Mouse (Mus musculus) stomach, postnatal 0 days (tissue): Measurements from ENCODE around the gene St8sia6. TPM values are rescaled to one million over a fixed set of nuclear protein-coding genes. Genes with fewer than 3 reads are reported as not detected.

Experiments
- ATAC-seq: fragments of 200-750 bp; cut with Nextera tagmentation; 2 replicates; pipeline ENCODE4 v1.8.0; 2017; ENCODE audit not compliant: low FRiP score, low TSS enrichment
- DNase-seq: peaks from one replicate; pipeline ENCODE4 v3.0.0-alpha.2; 2016; ENCODE audit warnings: low spot score
- H3K27ac ChIP-seq: fragments of 300-500 bp; sonication (generic); replicated peaks from 2 replicates; pipeline ENCODE4 v1.5.1; 2014; ENCODE audit warnings: mild to moderate bottlenecking, control low read depth
- H3K27me3 ChIP-seq: fragments of 300-500 bp; sonication (generic); 2 replicates; pipeline ENCODE4 v1.6.1; 2014; ENCODE audit warnings: low read length; ENCODE audit not compliant: control insufficient read depth, insufficient read depth
- H3K36me3 ChIP-seq: fragments of 300-500 bp; sonication (generic); 2 replicates; pipeline ENCODE4 v1.6.1; 2014; ENCODE audit warnings: low read length, mixed read lengths; ENCODE audit not compliant: control insufficient read depth, insufficient read depth
- H3K4me1 ChIP-seq: fragments of 300-500 bp; sonication (generic); replicated peaks from 2 replicates; pipeline ENCODE4 v1.6.1; 2014; ENCODE audit warnings: antibody characterized with exemption; ENCODE audit not compliant: control insufficient read depth, insufficient read depth
- H3K4me2 ChIP-seq: fragments of 300-500 bp; sonication (generic); replicated peaks from 2 replicates; pipeline ENCODE4 v1.6.1; 2014; ENCODE audit warnings: low read depth, mild to moderate bottlenecking, control low read depth, moderate library complexity
- H3K4me3 ChIP-seq: fragments of 300-500 bp; sonication (generic); 2 replicates; pipeline ENCODE4 v1.5.1; 2014; ENCODE audit warnings: low read depth, low read length, control low read depth
- H3K9ac ChIP-seq: fragments of 300-500 bp; sonication (generic); 2 replicates; pipeline ENCODE4 v1.6.1; 2014; ENCODE audit warnings: mild to moderate bottlenecking, low read length, control low read depth, mixed read lengths
- H3K9me3 ChIP-seq: fragments of 300-500 bp; sonication (generic); 2 replicates; pipeline ENCODE4 v1.6.1; 2016; ENCODE audit warnings: low read length; ENCODE audit not compliant: control insufficient read depth
- CTCF ChIP-seq: IDR thresholded peaks from 2 replicates; pipeline ENCODE4 v1.5.1; 2016; ENCODE audit warnings: antibody characterized with exemption, low read depth, mild to moderate bottlenecking, moderate library complexity
- EP300 ChIP-seq: optimal IDR thresholded peaks from 2 replicates; pipeline ENCODE3; 2016; ENCODE audit warnings: antibody characterized with exemption
- WGBS: fragments of 180-500 bp; shearing (Covaris S2); extraction: QIAGEN DNeasy Blood & Tissue Kit; methylation state at CpG from one replicate; pipeline ENCODE4 v1.1.7; 2014; 5-methylcytosine and 5-hydroxymethylcytosine counted together
- polyA plus RNA-seq: library from polyadenylated mRNA; unstranded; fragments of >200 nt; fragmentation: Nextera tagmentation; extraction: Ambion mirVana; gene quantifications from 2 replicates; pipeline ENCODE4 v1.2.1, GENCODE M21; 2015

The St8sia6 gene
- polyA plus RNA-seq, 1 experiment from 2014 or later, result 1.1 TPM

DNA sequence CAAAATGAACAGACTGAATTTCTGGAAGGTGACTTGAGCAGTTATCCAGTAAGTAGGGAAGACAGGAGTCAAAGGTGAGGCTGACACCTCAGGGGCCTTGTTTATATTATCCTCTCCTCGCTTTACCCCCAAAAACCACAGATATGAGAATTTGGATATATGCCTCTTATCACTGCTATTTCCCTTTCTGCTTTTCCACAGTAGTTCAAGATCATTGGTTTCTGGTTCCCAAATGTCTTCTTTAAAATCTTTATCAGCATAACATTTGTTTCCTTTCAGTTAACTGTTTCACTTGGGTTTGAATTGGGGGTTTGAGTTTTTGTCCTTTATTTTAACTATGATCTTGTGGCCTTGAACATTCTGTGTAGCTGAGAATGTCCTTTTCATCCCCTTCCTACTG, 47.8 kb downstream of the St8sia6 start:
- Histone ChIP-seq H3K27ac (no peak overlapping the region), H3K9ac (no peak overlapping the region), H3K4me3 (no peak overlapping the region), H3K4me2 (no peak overlapping the region), H3K36me3 (no peaks in the 10 kb centered on the region), H3K4me1 (no peaks in the 10 kb centered on the region), H3K27me3 (no peaks in the 10 kb centered on the region), H3K9me3 (no peaks in the 10 kb centered on the region)
- WGBS, result 77% methylated on average over 1 of the region's 1 CpGs
- DNase-seq (no peak), ATAC-seq (no peak)
- TF ChIP-seq EP300, result no peak
- TF ChIP-seq CTCF, result no peak

DNA sequence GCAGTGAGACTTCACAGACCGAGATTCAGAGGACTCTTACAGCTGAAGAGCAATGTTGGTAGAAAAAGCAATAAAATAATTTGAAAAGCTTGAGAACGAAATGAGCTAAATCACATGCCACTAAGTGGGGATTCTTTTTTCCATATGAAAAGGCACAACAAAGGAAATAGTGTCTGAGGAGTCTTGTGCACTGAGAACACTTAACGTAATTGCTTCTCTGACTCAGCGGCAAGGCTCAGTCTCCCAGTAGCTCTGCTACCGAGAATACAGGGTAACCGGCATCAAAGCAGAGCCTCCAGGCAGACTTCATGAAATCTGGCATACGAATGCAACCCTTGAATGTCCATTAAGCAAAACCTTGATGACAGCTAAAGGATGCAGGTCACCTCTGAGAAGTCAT, 55.2 kb downstream of the St8sia6 start:
- no peak for ATAC-seq
- 76% methylated on average over 7 of the region's 7 CpGs for WGBS
- H3K4me2 ChIP-seq, result no peak overlapping the region
- DNase-seq, result no peak
- H3K27ac ChIP-seq, result no peak overlapping the region
- no peak overlapping the region for H3K9ac ChIP-seq
- no peaks in the 10 kb centered on the region for H3K36me3 ChIP-seq
- no peak for TF ChIP-seq EP300
- no peak for TF ChIP-seq CTCF
- no peaks in the 10 kb centered on the region for H3K9me3 ChIP-seq
- H3K4me1 ChIP-seq, result no peaks in the 10 kb centered on the region
- no peaks in the 10 kb centered on the region for H3K27me3 ChIP-seq
- H3K4me3 ChIP-seq, result no peak overlapping the region

- Histone ChIP-seq H3K4me2 (no peak overlapping the region), H3K9ac (no peak overlapping the region), H3K27me3 (no peaks in the 10 kb centered on the region), H3K27ac (no peak overlapping the region), H3K9me3 (no peaks in the 10 kb centered on the region), H3K36me3 (no peaks in the 10 kb centered on the region), H3K4me1 (no peaks in the 10 kb centered on the region), H3K4me3 (no peak overlapping the region)
- TF ChIP-seq EP300, result no peak
- no peak for TF ChIP-seq CTCF
- ATAC-seq (no peak), DNase-seq (no peak)
- WGBS, result 16% methylated on average over 2 of the region's 2 CpGs
Observed at GRCm38 (mm10) chr2:13727901-13728300, 66.0 kb downstream of the St8sia6 start.

GRCm38 (mm10) chr2:13725592-13725991, 68.3 kb downstream of the St8sia6 start:
- no peaks in the 10 kb centered on the region for H3K4me1 ChIP-seq
- WGBS, result 64% methylated on average over 3 of the region's 3 CpGs
- H3K4me2 ChIP-seq, result no peak overlapping the region
- no peak overlapping the region for H3K4me3 ChIP-seq
- DNase-seq, result no peak
- no peak overlapping the region for H3K9ac ChIP-seq
- no peaks in the 10 kb centered on the region for H3K9me3 ChIP-seq
- H3K27me3 ChIP-seq, result no peaks in the 10 kb centered on the region
- ATAC-seq, result no peak
- H3K27ac ChIP-seq, result no peak overlapping the region
- TF ChIP-seq EP300, result no peak
- no peak for TF ChIP-seq CTCF
- no peaks in the 10 kb centered on the region for H3K36me3 ChIP-seq

DNA sequence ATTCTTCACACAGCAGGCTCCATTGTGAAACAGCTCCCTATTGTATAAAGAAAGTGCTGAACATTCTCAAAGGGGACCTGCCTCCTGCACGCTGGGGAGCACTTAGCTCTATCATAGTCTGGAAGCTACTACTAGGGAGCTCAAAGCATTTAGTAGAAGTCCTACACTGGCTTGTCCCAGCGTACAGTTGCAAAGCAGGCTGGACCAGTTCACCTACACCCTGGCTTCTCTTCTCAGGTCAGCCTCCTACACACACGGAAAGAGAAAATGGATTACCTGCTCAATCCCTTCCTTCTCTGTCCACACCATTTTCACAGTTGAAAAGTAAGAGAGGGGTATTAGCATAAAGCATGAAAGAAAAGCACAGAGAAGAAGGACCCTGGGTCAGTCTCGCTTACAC, 71.6 kb downstream of the St8sia6 start:
- DNase-seq, result peak; percentile 30

GRCm38 (mm10) chr2:13718628-13719185, 75.2 kb downstream of the St8sia6 start:
- TF ChIP-seq CTCF (no peak), EP300 (no peak)
- Histone ChIP-seq H3K9ac (no peak overlapping the region), H3K4me2 (no peak overlapping the region), H3K4me3 (no peak overlapping the region), H3K4me1 (no peaks in the 10 kb centered on the region), H3K36me3 (no peaks in the 10 kb centered on the region), H3K27ac (no peak overlapping the region), H3K9me3 (no peaks in the 10 kb centered on the region), H3K27me3 (no peaks in the 10 kb centered on the region)
- ATAC-seq (no peak), DNase-seq (no peak)
- 66% methylated on average over 6 of the region's 6 CpGs for WGBS

More for the DNA sequence above, 71.6 kb downstream of the St8sia6 start:
- H3K9ac ChIP-seq, result no peak overlapping the region
- H3K4me2 ChIP-seq, result no peak overlapping the region
- 47% methylated on average over 4 of the region's 4 CpGs for WGBS
- no peak overlapping the region for H3K27ac ChIP-seq
- no peak overlapping the region for H3K4me3 ChIP-seq
- no peaks in the 10 kb centered on the region for H3K4me1 ChIP-seq
- ATAC-seq, result peak; percentile 47; the same call in 1 of the 2 replicates
- H3K27me3 ChIP-seq, result no peaks in the 10 kb centered on the region
- no peaks in the 10 kb centered on the region for H3K36me3 ChIP-seq
- H3K9me3 ChIP-seq, result no peaks in the 10 kb centered on the region
- TF ChIP-seq EP300 (no peak), CTCF (no peak)
